In genomic region chr10:3740148-3740503, GRCm38 (mm10) we compare ENCODE assay signal across 7 mouse cellular contexts. TPM values are rescaled to one million over a fixed set of nuclear protein-coding genes. Genes with fewer than 3 reads are reported as not detected.
DNase-seq lines count a peak whose midpoint lies in the region; ATAC-seq and TF ChIP-seq lines count a peak whose summit lies in the region.

Plekhg1 (plus strand) TSS chr10:3740364.

- TF ChIP-seq POLR2A in bone marrow macrophage, adult 2 months (IDR thresholded peaks at IDR 0.05; ENCODE audit: borderline replicate concordance, low read depth, low read length), result no peak
- no peak for TF ChIP-seq POLR2A in limb, embryonic 14.5 days (IDR thresholded peaks at IDR 0.05; ENCODE audit: borderline replicate concordance, extremely low read depth, insufficient read depth, insufficient read length)

- ATAC-seq in embryonic facial prominence, embryonic 12.5 days (ENCODE audit: insufficient number of reproducible peaks, insufficient read depth, low FRiP score, low TSS enrichment), result peak; percentile 91
- peak; percentile 90 for ATAC-seq in limb, embryonic 14.5 days (ENCODE audit: low FRiP score, low read depth)
- peak; percentile 88 for ATAC-seq in midbrain, embryonic 14.5 days (ENCODE audit: low FRiP score, low TSS enrichment)

- no peak within 1 kb of the TSS for H3K27ac ChIP-seq in bone marrow macrophage, adult 2 months (ENCODE audit: insufficient read depth, low read depth, low read length)
- H3K27ac ChIP-seq in embryonic facial prominence, embryonic 12.5 days, result peak within 1 kb of the TSS; percentile 91
- peak within 1 kb of the TSS; percentile 90 for H3K27ac ChIP-seq in limb, embryonic 14.5 days (replicated peaks; ENCODE audit: low read depth, low read length)
- peak within 1 kb of the TSS; percentile 70 for H3K27ac ChIP-seq in midbrain, embryonic 14.5 days (replicated peaks; ENCODE audit: low read depth, low read length)

- peak within 1 kb of the TSS; percentile 77 for H3K9ac ChIP-seq in embryonic facial prominence, embryonic 12.5 days
- peak within 1 kb of the TSS; percentile 83 for H3K9ac ChIP-seq in limb, embryonic 14.5 days (ENCODE audit: low read depth, low read length, severe bottlenecking)
- peak within 1 kb of the TSS; percentile 60 for H3K9ac ChIP-seq in midbrain, embryonic 14.5 days (replicated peaks; ENCODE audit: low read length)

- no peaks in the 10 kb centered on the region for H3K4me1 ChIP-seq in bone marrow macrophage, adult 2 months (ENCODE audit: control insufficient read depth, insufficient read depth, low read length)
- H3K4me1 ChIP-seq in embryonic facial prominence, embryonic 12.5 days, result peaks cover 29% of the 10 kb centered on the region; the same call in 1 of the 2 replicates
- peaks cover 15% of the 10 kb centered on the region for H3K4me1 ChIP-seq in limb, embryonic 14.5 days (ENCODE audit: control insufficient read depth, insufficient read depth, low read length)
- H3K4me1 ChIP-seq in midbrain, embryonic 14.5 days (ENCODE audit: control insufficient read depth, insufficient read depth, low read length), result peaks cover 10% of the 10 kb centered on the region; the same call in 1 of the 2 replicates

- 0% methylated on average over 23 of the region's 29 CpGs for WGBS in embryonic facial prominence, embryonic 12.5 days
- WGBS in limb, embryonic 14.5 days, result 0% methylated on average over 9 of the region's 29 CpGs
- 0% methylated on average over 29 of the region's 29 CpGs for WGBS in midbrain, embryonic 14.5 days

- peak within 1 kb of the TSS; percentile 76 for H3K4me3 ChIP-seq in bone marrow macrophage, adult 2 months (ENCODE audit: insufficient read depth, low read length)
- peak within 1 kb of the TSS; percentile 72 for H3K4me3 ChIP-seq in embryonic facial prominence, embryonic 12.5 days
- peak within 1 kb of the TSS; percentile 80 for H3K4me3 ChIP-seq in limb, embryonic 14.5 days (replicated peaks; ENCODE audit: low read length)
- H3K4me3 ChIP-seq in midbrain, embryonic 14.5 days (replicated peaks; ENCODE audit: low read depth, low read length), result peak within 1 kb of the TSS; percentile 52

- peak within 1 kb of the TSS; percentile 85 for H3K4me2 ChIP-seq in embryonic facial prominence, embryonic 12.5 days (replicated peaks)
- H3K4me2 ChIP-seq in limb, embryonic 14.5 days (replicated peaks; ENCODE audit: low read depth, low read length, severe bottlenecking), result peak within 1 kb of the TSS; percentile 84
- peak within 1 kb of the TSS; percentile 99 for H3K4me2 ChIP-seq in midbrain, embryonic 14.5 days (ENCODE audit: low read length)

- DNase-seq in heart, adult 8-10 months (ENCODE audit: low spot score), result peak; percentile 81
- peak; percentile 74 for DNase-seq in kidney, adult 9 months
- DNase-seq in limb, embryonic 14.5 days (ENCODE audit: low spot score), result peak; percentile 87
- DNase-seq in midbrain, embryonic 14.5 days, result peak; percentile 88
- peak; percentile 35 to 36 for DNase-seq in spleen, postnatal 36 days (ENCODE audit: low spot score in 2 of 2)

- no peaks in the 10 kb centered on the region for H3K27me3 ChIP-seq in embryonic facial prominence, embryonic 12.5 days
- H3K27me3 ChIP-seq in limb, embryonic 14.5 days (ENCODE audit: control insufficient read depth, insufficient read depth, low read length), result no peaks in the 10 kb centered on the region
- H3K27me3 ChIP-seq in midbrain, embryonic 14.5 days (ENCODE audit: control insufficient read depth, insufficient read depth, low read length), result no peaks in the 10 kb centered on the region

- H3K9me3 ChIP-seq in embryonic facial prominence, embryonic 12.5 days, result no peaks in the 10 kb centered on the region
- no peaks in the 10 kb centered on the region for H3K9me3 ChIP-seq in limb, embryonic 14.5 days (ENCODE audit: control insufficient read depth, low read length)
- H3K9me3 ChIP-seq in midbrain, embryonic 14.5 days (ENCODE audit: control insufficient read depth, low read length), result no peaks in the 10 kb centered on the region

- H3K36me3 ChIP-seq in embryonic facial prominence, embryonic 12.5 days, result no peaks in the 10 kb centered on the region
- no peaks in the 10 kb centered on the region for H3K36me3 ChIP-seq in limb, embryonic 14.5 days (ENCODE audit: control insufficient read depth, insufficient read depth, low read length)
- H3K36me3 ChIP-seq in midbrain, embryonic 14.5 days (ENCODE audit: control insufficient read depth, insufficient read depth, low read length), result no peaks in the 10 kb centered on the region

- no peak for TF ChIP-seq CTCF in bone marrow macrophage, adult 2 months (IDR thresholded peaks at IDR 0.05; ENCODE audit: low read depth, low read length)

RNA-seq across cellular contexts. Expression of gene Plekhg1, which starts in this region (rescaled TPM):
- polyA plus RNA-seq in bone marrow macrophage, adult 2 months (2012; ENCODE audit: insufficient read depth, insufficient read length, missing spikeins), result 3.9 and 5.5 TPM in 2 replicates
- 19.1 and 19.2 TPM in 2 replicates for polyA plus RNA-seq in embryonic facial prominence, embryonic 12.5 days (2016; fragmentation: Nextera tagmentation; extraction: Ambion mirVana)
- 1 to 10 TPM; 5.9 to 8.6 (median 7.2) TPM for total RNA-seq in heart, adult 8-10 months (2022)
- polyA plus RNA-seq in limb, embryonic 14.5 days (2012; rRNA removed), result 13.4 and 14.3 TPM in 2 replicates
- 18.7 and 20.9 TPM in 2 replicates for polyA plus RNA-seq in limb, embryonic 14.5 days (2014; fragmentation: Nextera tagmentation; extraction: Ambion mirVana)
- 3.4 and 8.9 TPM in 2 replicates for polyA plus RNA-seq in midbrain, embryonic 14.5 days (2014; fragmentation: Nextera tagmentation; extraction: Ambion mirVana)

Comparison
In these comparisons a context has a peak if more than half of its experiments do, and no peak if none do; other contexts are left out.
1. DNase-seq: peak in every context shown above with its lines; median percentile 88 in midbrain, embryonic 14.5 days; 87 in limb, embryonic 14.5 days; 81 in heart, adult 8-10 months; 74 in kidney, adult 9 months; 36 in spleen, postnatal 36 days.